In genomic region chr11:44822312-44822711, GRCm38 (mm10) we compare ENCODE assay signal across 19 mouse cellular contexts.
"Had no signal": no experiment of that assay in that cellular context is flagged by ENCODE, and none has a peak within 500 bp of the region (broad histone marks: within the 10 kb centered on the region; RNA-seq: fewer than 3 reads in every experiment).

No protein-coding gene starts in this region.

- H3K4me2 ChIP-seq: lung, embryonic 14.5 days; midbrain, embryonic 12.5 days; neural tube, embryonic 13.5 days; neural tube, embryonic 15.5 days had no signal

- DNase-seq: lung, adult 18-20 months; lung, embryonic 14.5 days; lung, postnatal 10 days; lung, postnatal 4 days; midbrain, embryonic 14.5 days; retina, postnatal 1 day; right cerebral cortex, adult 18-20 months; right cerebral cortex, postnatal 25 days; right cerebral cortex, postnatal 4 days; spleen, adult 18-20 months; thymus, adult 18-20 months; thymus, postnatal 14 days; thymus, postnatal 36 days had no signal

- H3K36me3 ChIP-seq: midbrain, embryonic 10.5 days; midbrain, embryonic 12.5 days; neural tube, embryonic 13.5 days; neural tube, embryonic 15.5 days had no signal

- H3K9ac ChIP-seq: lung, embryonic 14.5 days; midbrain, embryonic 12.5 days; neural tube, embryonic 13.5 days; neural tube, embryonic 15.5 days had no signal

- H3K9me3 ChIP-seq: midbrain, embryonic 10.5 days; midbrain, embryonic 12.5 days; neural tube, embryonic 13.5 days; neural tube, embryonic 15.5 days had no signal

- H3K27ac ChIP-seq: midbrain, embryonic 10.5 days; midbrain, embryonic 12.5 days had no signal

- H3K27me3 ChIP-seq: midbrain, embryonic 12.5 days; neural tube, embryonic 13.5 days; neural tube, embryonic 15.5 days had no signal

- H3K4me3 ChIP-seq: midbrain, embryonic 10.5 days; midbrain, embryonic 12.5 days; myocyte; neural tube, embryonic 13.5 days; neural tube, embryonic 15.5 days had no signal

- ATAC-seq: midbrain, embryonic 16.5 days had no signal
